Mouse (Mus musculus) left cerebral cortex, postnatal 36 days (tissue): Measurements from ENCODE around the gene Zdhhc6. TPM values are rescaled to one million over a fixed set of nuclear protein-coding genes. Genes with fewer than 3 reads are reported as not detected.

Experiments used
- DNase-seq, 2 experiments: peaks; one replicate each; pipeline ENCODE4 v3.0.0; 2021 to 2022; ENCODE audit warnings: low spot score in 2 of 2, mixed read lengths in 1 of 2
- intact Hi-C: fragments of 180-260 bp; cut with DNase I; formaldehyde crosslinking; loops from one replicate; pipeline ENCODE4 v1.15.1; 2025
- total RNA-seq, 2 experiments: library from RNA; stranded (reverse); gene quantifications; 2 replicates each; pipeline ENCODE4 v1.2.3; 2021

Zdhhc6 gene
- total RNA-seq, 2 experiments from 2014 or later, result 26.1 to 29.0 TPM

GRCm38 (mm10) chr19:55232136-55232535 lies 83.7 kb downstream of the Zdhhc6 start:
- intact Hi-C loops, result no loop called here
- no peak for DNase-seq

DNA sequence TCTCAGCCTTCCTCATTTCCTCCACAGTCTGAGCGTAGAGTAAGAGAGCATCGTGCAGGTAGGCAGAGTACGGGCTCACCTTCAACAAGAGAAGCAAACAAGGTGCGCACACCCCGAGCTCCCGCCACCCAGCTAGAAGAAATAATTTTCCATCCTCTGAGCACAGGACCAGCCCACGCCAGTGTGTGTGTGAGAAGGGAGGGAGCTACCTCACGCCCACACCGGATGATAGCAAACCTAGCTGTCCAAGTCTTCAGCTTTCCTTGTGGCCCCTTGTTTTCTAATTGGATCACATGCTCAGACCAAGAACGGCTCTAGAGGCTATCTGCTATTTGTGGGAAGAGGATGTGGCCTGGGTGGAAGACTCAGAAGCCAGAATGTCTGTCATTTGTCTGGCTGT lies 84.8 kb downstream of the Zdhhc6 start:
- DNase-seq, result peak; percentile 37 to 59
- intact Hi-C loops, result no loop called here

DNA sequence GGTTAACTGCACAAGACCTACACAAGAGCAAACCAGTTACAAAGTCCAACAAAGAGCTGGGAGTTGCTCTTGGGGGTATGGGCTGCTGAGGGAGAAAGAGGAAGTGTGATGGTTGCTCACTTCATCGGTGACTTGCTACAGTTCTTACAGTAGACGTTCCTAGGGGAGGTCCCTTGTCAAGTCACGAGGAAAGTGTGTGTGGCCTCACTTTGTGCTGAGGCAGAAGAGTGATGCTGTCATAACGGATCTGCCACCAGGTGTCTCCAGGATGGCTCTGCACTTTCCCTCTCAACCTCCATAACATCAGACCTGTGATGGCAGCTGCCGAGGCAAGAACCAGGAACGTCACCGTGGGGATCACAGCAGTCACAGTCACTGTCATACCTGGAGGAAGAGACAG lies 88.7 kb downstream of the Zdhhc6 start:
- intact Hi-C loops, result no loop called here
- DNase-seq, result no peak

- no peak for DNase-seq
- intact Hi-C loops, result no loop called here
Measured at GRCm38 (mm10) chr19:55226621-55227020, 89.2 kb downstream of the Zdhhc6 start.

DNA sequence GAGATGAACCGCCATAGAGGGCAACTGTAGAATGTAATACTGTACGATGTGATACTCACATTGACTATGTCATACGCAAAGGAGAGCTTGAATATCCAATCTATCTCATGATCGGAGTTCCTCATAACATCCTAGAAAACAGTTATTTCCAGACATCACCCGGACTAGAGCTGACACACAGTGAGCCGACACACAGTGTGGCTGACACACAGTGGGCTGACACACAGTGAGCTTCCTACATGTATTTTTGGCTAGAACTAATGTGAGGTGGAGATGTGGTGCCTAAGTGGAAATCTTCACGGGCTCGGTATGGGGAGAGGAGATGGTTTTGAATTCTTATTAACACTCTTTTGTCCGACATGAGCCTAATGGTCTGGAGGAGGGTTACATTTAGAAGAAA lies 93.6 kb downstream of the Zdhhc6 start:
- intact Hi-C loops, result no loop called here
- no peak for DNase-seq

Other genes with a start within 250 kb of the Zdhhc6 start
- gene Gpam, start 188.8 kb downstream of the Zdhhc6 start, total RNA-seq, result 10 to 100 TPM; 42.0 to 43.0 TPM
- gene Tectb, start 135.3 kb downstream of the Zdhhc6 start, total RNA-seq, result not detected
- 1 to 10 TPM; 2.6 to 3.6 TPM for gene Gucy2g, start 74.8 kb downstream of the Zdhhc6 start, total RNA-seq
- 10 to 100 TPM; 45.1 to 51.6 TPM for gene Acsl5, start 64.1 kb downstream of the Zdhhc6 start, total RNA-seq
- gene Vti1a, start 263 bp upstream of the Zdhhc6 start, total RNA-seq, result 10 to 100 TPM; 63.9 to 67.3 TPM